Mouse (Mus musculus) midbrain, embryonic 14.5 days (tissue): Measurements from ENCODE around the gene Grem1. TPM values are rescaled to one million over a fixed set of nuclear protein-coding genes. Genes with fewer than 3 reads are reported as not detected.

Experiments used
- ATAC-seq: fragments of 200-750 bp; cut with Nextera tagmentation; 2 replicates; pipeline ENCODE4 v1.8.0; 2017; ENCODE audit warnings: moderate number of reproducible peaks, moderate library complexity; ENCODE audit not compliant: low FRiP score, low TSS enrichment
- DNase-seq: peaks from one replicate; pipeline ENCODE4 v3.0.0-alpha.2; 2015
- H3K27ac ChIP-seq: fragments of 300-500 bp; sonication (generic); replicated peaks from 2 replicates; pipeline ENCODE4 v1.5.1; 2014; ENCODE audit warnings: mild to moderate bottlenecking, low read depth, low read length, moderate library complexity
- H3K27me3 ChIP-seq: fragments of 300-500 bp; sonication (generic); 2 replicates; pipeline ENCODE4 v1.6.1; 2014; ENCODE audit warnings: low read length, control low read depth, mixed read lengths; ENCODE audit not compliant: control insufficient read depth, insufficient read depth
- H3K36me3 ChIP-seq: fragments of 300-500 bp; sonication (generic); 2 replicates; pipeline ENCODE4 v1.6.1; 2014; ENCODE audit warnings: low read length, control low read depth; ENCODE audit not compliant: control insufficient read depth, insufficient read depth
- H3K4me1 ChIP-seq: fragments of 300-500 bp; sonication (generic); 2 replicates; pipeline ENCODE4 v1.6.1; 2014; ENCODE audit warnings: mild to moderate bottlenecking, antibody characterized with exemption, low read length, control low read depth; ENCODE audit not compliant: control insufficient read depth, insufficient read depth
- H3K4me2 ChIP-seq: fragments of 300-500 bp; sonication (generic); 2 replicates; pipeline ENCODE4 v1.6.1; 2014; ENCODE audit warnings: mild to moderate bottlenecking, low read length, moderate library complexity
- H3K4me3 ChIP-seq: fragments of 300-500 bp; sonication (generic); replicated peaks from 2 replicates; pipeline ENCODE4 v1.5.1; 2014; ENCODE audit warnings: low read depth, low read length
- H3K9ac ChIP-seq: fragments of 300-500 bp; sonication (generic); replicated peaks from 2 replicates; pipeline ENCODE4 v1.6.1; 2014; ENCODE audit warnings: mild to moderate bottlenecking, low read length, moderate library complexity
- H3K9me3 ChIP-seq: fragments of 300-500 bp; sonication (generic); 2 replicates; pipeline ENCODE4 v1.6.1; 2016; ENCODE audit warnings: low read length, control low read depth, mixed read lengths; ENCODE audit not compliant: control insufficient read depth
- WGBS: fragments of 180-500 bp; shearing (Covaris S2); extraction: QIAGEN DNeasy Blood & Tissue Kit; methylation state at CpG from one replicate; pipeline ENCODE4 v1.1.7; 2014; 5-methylcytosine and 5-hydroxymethylcytosine counted together
- polyA plus RNA-seq: library from polyadenylated mRNA; unstranded; fragments of >200 nt; fragmentation: Nextera tagmentation; extraction: Ambion mirVana; gene quantifications from 2 replicates; pipeline ENCODE4 v1.2.1, GENCODE M21; 2014

The Grem1 gene
- polyA plus RNA-seq, 1 experiment from 2014 or later = 1.5 TPM

- no peak overlapping the region for H3K9ac ChIP-seq
- no peak overlapping the region for H3K4me3 ChIP-seq
- H3K9me3 ChIP-seq = no peaks in the 10 kb centered on the region
- no peaks in the 10 kb centered on the region for H3K4me1 ChIP-seq
- DNase-seq (no peak), ATAC-seq (no peak)
- no peak overlapping the region for H3K27ac ChIP-seq
- H3K4me2 ChIP-seq = no peak overlapping the region
- H3K27me3 ChIP-seq = no peaks in the 10 kb centered on the region
- peaks cover 17% of the 10 kb centered on the region; the same call in 1 of the 2 replicates for H3K36me3 ChIP-seq
- WGBS = 90% methylated on average over 6 of the region's 6 CpGs
Measured at GRCm38 (mm10) chr2:113774150-113774805, 15.8 kb upstream of the Grem1 start.

- ATAC-seq = no peak
- H3K27ac ChIP-seq = no peak overlapping the region
- H3K27me3 ChIP-seq = no peaks in the 10 kb centered on the region
- H3K4me2 ChIP-seq = no peak overlapping the region
- WGBS = 90% methylated on average over 8 of the region's 8 CpGs
- H3K9ac ChIP-seq = no peak overlapping the region
- no peaks in the 10 kb centered on the region for H3K9me3 ChIP-seq
- no peaks in the 10 kb centered on the region for H3K4me1 ChIP-seq
- H3K4me3 ChIP-seq = no peak overlapping the region
- no peak for DNase-seq
- 0 out of 2 replicates have a peak, but pooled peaks cover 3% of the 10 kb centered on the region for H3K36me3 ChIP-seq
Measured at GRCm38 (mm10) chr2:113768541-113769303, 10.3 kb upstream of the Grem1 start.

GRCm38 (mm10) chr2:113765885-113766284 lies 7.4 kb upstream of the Grem1 start:
- no peak for ATAC-seq

GRCm38 (mm10) chr2:113764968-113765367 lies 6.5 kb upstream of the Grem1 start:
- H3K4me1 ChIP-seq = no peaks in the 10 kb centered on the region

More at GRCm38 (mm10) chr2:113765885-113766284, 7.4 kb upstream of the Grem1 start:
- H3K9me3 ChIP-seq = no peaks in the 10 kb centered on the region
- H3K9ac ChIP-seq = no peak overlapping the region
- no peaks in the 10 kb centered on the region for H3K4me1 ChIP-seq
- 58% methylated on average over 1 of the region's 1 CpGs for WGBS
- H3K4me2 ChIP-seq = no peak overlapping the region
- DNase-seq = no peak
- H3K27me3 ChIP-seq = no peaks in the 10 kb centered on the region
- H3K4me3 ChIP-seq = no peak overlapping the region
- H3K27ac ChIP-seq = no peak overlapping the region
- 0 out of 2 replicates have a peak, but pooled peaks cover 3% of the 10 kb centered on the region for H3K36me3 ChIP-seq

GRCm38 (mm10) chr2:113757525-113758310 lies 728 bp downstream of the Grem1 start:
- Histone ChIP-seq H3K4me2 (peak overlapping the region; percentile 93), H3K4me3 (peak overlapping the region; percentile 57), H3K27ac (no peak overlapping the region), H3K9me3 (no peaks in the 10 kb centered on the region), H3K36me3 (no peaks in the 10 kb centered on the region), H3K4me1 (peaks cover 14% of the 10 kb centered on the region), H3K27me3 (peaks cover 30% of the 10 kb centered on the region), H3K9ac (peak overlapping the region; percentile 65)
- ATAC-seq (peak; percentile 7; the same call in 1 of the 2 replicates), DNase-seq (peak; percentile 76)
- 0% methylated on average over 47 of the region's 47 CpGs for WGBS

More at GRCm38 (mm10) chr2:113764968-113765367, 6.5 kb upstream of the Grem1 start:
- DNase-seq = no peak
- Histone ChIP-seq H3K9ac (no peak overlapping the region), H3K27me3 (no peaks in the 10 kb centered on the region), H3K4me3 (no peak overlapping the region), H3K9me3 (no peaks in the 10 kb centered on the region), H3K36me3 (0 out of 2 replicates have a peak, but pooled peaks cover 3% of the 10 kb centered on the region), H3K27ac (no peak overlapping the region), H3K4me2 (no peak overlapping the region)
- WGBS = 88% methylated on average over 5 of the region's 5 CpGs
- ATAC-seq = no peak

- no peaks in the 10 kb centered on the region for H3K9me3 ChIP-seq
Measured at GRCm38 (mm10) chr2:113756924-113757524, 1.4 kb downstream of the Grem1 start.

GRCm38 (mm10) chr2:113749721-113750120 lies 8.7 kb downstream of the Grem1 start:
- Histone ChIP-seq H3K4me2 (no peak overlapping the region), H3K9ac (no peak overlapping the region), H3K9me3 (no peaks in the 10 kb centered on the region), H3K4me1 (no peaks in the 10 kb centered on the region), H3K4me3 (no peak overlapping the region), H3K27ac (no peak overlapping the region), H3K36me3 (no peaks in the 10 kb centered on the region), H3K27me3 (no peaks in the 10 kb centered on the region)
- 85% methylated on average over 12 of the region's 12 CpGs for WGBS
- ATAC-seq (no peak), DNase-seq (no peak)

More at GRCm38 (mm10) chr2:113756924-113757524, 1.4 kb downstream of the Grem1 start:
- Histone ChIP-seq H3K4me1 (peaks cover 14% of the 10 kb centered on the region), H3K36me3 (no peaks in the 10 kb centered on the region), H3K4me3 (peak overlapping the region; percentile 57), H3K4me2 (peak overlapping the region; percentile 93), H3K27ac (no peak overlapping the region), H3K9ac (peak overlapping the region; percentile 65), H3K27me3 (peaks cover 30% of the 10 kb centered on the region)
- WGBS = 2% methylated on average over 12 of the region's 12 CpGs
- ATAC-seq (no peak), DNase-seq (peak; percentile 14)

- Histone ChIP-seq H3K4me2 (no peak overlapping the region), H3K36me3 (no peaks in the 10 kb centered on the region), H3K27ac (no peak overlapping the region), H3K4me3 (no peak overlapping the region), H3K4me1 (no peaks in the 10 kb centered on the region), H3K27me3 (no peaks in the 10 kb centered on the region), H3K9ac (no peak overlapping the region), H3K9me3 (no peaks in the 10 kb centered on the region)
- ATAC-seq (no peak), DNase-seq (no peak)
- WGBS = 96% methylated on average over 9 of the region's 9 CpGs
Measured at GRCm38 (mm10) chr2:113749309-113749708, 9.1 kb downstream of the Grem1 start.
